ENCODE assay signal across 34 mouse cellular contexts in genomic region chr4:107858995-107859394, GRCm38 (mm10).
"Had no signal": no experiment of that assay in that cellular context is flagged by ENCODE, and none has a peak within 500 bp of the region (broad histone marks: within the 10 kb centered on the region; RNA-seq: fewer than 3 reads in every experiment).

No protein-coding gene starts in this region.

- H3K9me3 ChIP-seq: heart, embryonic 10.5 days; heart, embryonic 12.5 days; heart, embryonic 13.5 days; heart, embryonic 15.5 days; hindbrain, embryonic 10.5 days; hindbrain, embryonic 12.5 days; hindbrain, embryonic 13.5 days; hindbrain, embryonic 15.5 days; intestine, embryonic 15.5 days; kidney, embryonic 15.5 days had no signal

- H3K4me1 ChIP-seq: heart, embryonic 10.5 days; heart, embryonic 12.5 days; heart, embryonic 13.5 days; heart, embryonic 15.5 days; hindbrain, embryonic 10.5 days; hindbrain, embryonic 12.5 days; hindbrain, embryonic 13.5 days; hindbrain, embryonic 15.5 days; intestine, embryonic 15.5 days; kidney, embryonic 15.5 days had no signal

- DNase-seq: heart, postnatal 10 days; heart, postnatal 14 days; heart, postnatal 36 days; heart, postnatal 4 days; kidney, adult 11 months; kidney, adult 18-20 months; kidney, adult 2 months; kidney, adult 8-10 months; kidney, adult 9 months; kidney, postnatal 10 days; kidney, postnatal 14 days; kidney, postnatal 25 days; kidney, postnatal 36 days; kidney, postnatal 4 days; layer of hippocampus, postnatal 36 days had no signal

- ATAC-seq: hindbrain, embryonic 16.5 days; hindbrain, postnatal 0 days; inflammation-experienced regulatory T-cells, adult 6 months; intestine, embryonic 15.5 days; intestine, embryonic 16.5 days; intestine, postnatal 0 days had no signal

- H3K4me3 ChIP-seq: heart, embryonic 10.5 days; heart, embryonic 12.5 days; heart, embryonic 13.5 days; heart, embryonic 15.5 days; hindbrain, embryonic 10.5 days; hindbrain, embryonic 12.5 days; hindbrain, embryonic 13.5 days; hindbrain, embryonic 15.5 days; intestine, embryonic 15.5 days; kidney, embryonic 15.5 days; layer of hippocampus, adult 2 months had no signal

- H3K27me3 ChIP-seq: heart, embryonic 15.5 days; hindbrain, embryonic 12.5 days; hindbrain, embryonic 13.5 days; hindbrain, embryonic 15.5 days; intestine, embryonic 15.5 days; kidney, embryonic 15.5 days had no signal

- H3K9ac ChIP-seq: heart, embryonic 12.5 days; heart, embryonic 13.5 days; heart, embryonic 15.5 days; hindbrain, embryonic 12.5 days; hindbrain, embryonic 13.5 days; hindbrain, embryonic 14.5 days; hindbrain, embryonic 15.5 days; intestine, embryonic 15.5 days; kidney, embryonic 15.5 days had no signal

- H3K27ac ChIP-seq: heart, embryonic 10.5 days; heart, embryonic 13.5 days; heart, embryonic 15.5 days; hindbrain, embryonic 10.5 days; hindbrain, embryonic 12.5 days; hindbrain, embryonic 13.5 days; hindbrain, embryonic 14.5 days; hindbrain, embryonic 15.5 days; hindbrain, postnatal 0 days; intestine, embryonic 15.5 days; kidney, embryonic 15.5 days; kidney, postnatal 0 days; layer of hippocampus, adult 2 months had no signal

- H3K4me2 ChIP-seq: heart, embryonic 11.5 days; heart, embryonic 12.5 days; heart, embryonic 13.5 days; heart, embryonic 15.5 days; hindbrain, embryonic 12.5 days; hindbrain, embryonic 13.5 days; hindbrain, embryonic 14.5 days; hindbrain, embryonic 15.5 days; intestine, embryonic 15.5 days; kidney, embryonic 15.5 days had no signal

- H3K36me3 ChIP-seq: heart, embryonic 10.5 days; heart, embryonic 12.5 days; heart, embryonic 13.5 days; heart, embryonic 15.5 days; intestine, embryonic 15.5 days; kidney, embryonic 15.5 days had no signal
